Mouse (Mus musculus) heart, adult 11 months (tissue): ENCODE data around the gene Meis1.

Experiments used
- DNase-seq: peaks from one replicate; pipeline ENCODE4 v3.0.0; 2022

Meis1 gene

GRCm38 (mm10) chr11:18898862-18899261 lies 119.9 kb downstream of the Meis1 start:
- peak; percentile 19 for DNase-seq

GRCm38 (mm10) chr11:18897921-18898646 lies 120.7 kb downstream of the Meis1 start:
- peak; percentile 77 for DNase-seq

- DNase-seq: no peak
These were observed 121.5 kb downstream of the Meis1 start for GRCm38 (mm10) chr11:18897250-18897649.

GRCm38 (mm10) chr11:18892470-18892869 lies 126.3 kb downstream of the Meis1 start:
- DNase-seq: no peak

- no peak for DNase-seq
These were observed 129.6 kb downstream of the Meis1 start for GRCm38 (mm10) chr11:18889139-18889538.

- DNase-seq: no peak
These were observed 130.1 kb downstream of the Meis1 start for GRCm38 (mm10) chr11:18888651-18889050.

GRCm38 (mm10) chr11:18885729-18886325 lies 133.0 kb downstream of the Meis1 start:
- no peak for DNase-seq

GRCm38 (mm10) chr11:18885036-18885728 lies 133.6 kb downstream of the Meis1 start:
- no peak for DNase-seq

- no peak for DNase-seq
These were observed 134.8 kb downstream of the Meis1 start for GRCm38 (mm10) chr11:18883987-18884386.

- DNase-seq: no peak
These were observed 135.3 kb downstream of the Meis1 start for GRCm38 (mm10) chr11:18883507-18883881.

- DNase-seq: no peak
These were observed 135.9 kb downstream of the Meis1 start for GRCm38 (mm10) chr11:18882747-18883506.

- DNase-seq: no peak
These were observed 136.5 kb downstream of the Meis1 start for GRCm38 (mm10) chr11:18882315-18882714.

GRCm38 (mm10) chr11:18880806-18881205 lies 138.0 kb downstream of the Meis1 start:
- no peak for DNase-seq

- no peak for DNase-seq
These were observed 139.3 kb downstream of the Meis1 start for GRCm38 (mm10) chr11:18879456-18879818.

- no peak for DNase-seq
These were observed 139.9 kb downstream of the Meis1 start for GRCm38 (mm10) chr11:18878748-18879455.

GRCm38 (mm10) chr11:18878016-18878415 lies 140.8 kb downstream of the Meis1 start:
- DNase-seq: no peak

- peak; percentile 98 for DNase-seq
These were observed 141.2 kb downstream of the Meis1 start for GRCm38 (mm10) chr11:18877626-18878011.

GRCm38 (mm10) chr11:18876886-18877625 lies 141.7 kb downstream of the Meis1 start:
- peak; percentile 93 for DNase-seq

- peak; percentile 88 for DNase-seq
These were observed 142.6 kb downstream of the Meis1 start for GRCm38 (mm10) chr11:18875911-18876885.
